Mouse (Mus musculus) common myeloid progenitor, adult 5-6 weeks (primary cell): Measurements from ENCODE around the gene Prim1. TPM values are rescaled to one million over a fixed set of nuclear protein-coding genes. Genes with fewer than 3 reads are reported as not detected.
A peak's percentile ranks its signal among the peaks of the same experiment; 100 is the strongest.
"Not testable (repeated sequence)": the region's sequence is repeated elsewhere in the genome, so short reads cannot be mapped to it uniquely, and the experiment has no call there.

Experiments used
- ATAC-seq: replicated peaks from 2 replicates; pipeline ENCODE4 v1.8.0; 2016; ENCODE audit warnings: low read depth, mild to moderate bottlenecking, moderate TSS enrichment, inconsistent platforms; ENCODE audit not compliant: poor library complexity, severe bottlenecking
- total RNA-seq: library from RNA; stranded (forward); fragments of 200-1000, 187-1606 nt; gene quantifications from 2 replicates; pipeline ENCODE4 v1.2.3, GENCODE M21; 2017

The Prim1 gene
- total RNA-seq, 1 experiment from 2014 or later, result 136 TPM

DNA sequence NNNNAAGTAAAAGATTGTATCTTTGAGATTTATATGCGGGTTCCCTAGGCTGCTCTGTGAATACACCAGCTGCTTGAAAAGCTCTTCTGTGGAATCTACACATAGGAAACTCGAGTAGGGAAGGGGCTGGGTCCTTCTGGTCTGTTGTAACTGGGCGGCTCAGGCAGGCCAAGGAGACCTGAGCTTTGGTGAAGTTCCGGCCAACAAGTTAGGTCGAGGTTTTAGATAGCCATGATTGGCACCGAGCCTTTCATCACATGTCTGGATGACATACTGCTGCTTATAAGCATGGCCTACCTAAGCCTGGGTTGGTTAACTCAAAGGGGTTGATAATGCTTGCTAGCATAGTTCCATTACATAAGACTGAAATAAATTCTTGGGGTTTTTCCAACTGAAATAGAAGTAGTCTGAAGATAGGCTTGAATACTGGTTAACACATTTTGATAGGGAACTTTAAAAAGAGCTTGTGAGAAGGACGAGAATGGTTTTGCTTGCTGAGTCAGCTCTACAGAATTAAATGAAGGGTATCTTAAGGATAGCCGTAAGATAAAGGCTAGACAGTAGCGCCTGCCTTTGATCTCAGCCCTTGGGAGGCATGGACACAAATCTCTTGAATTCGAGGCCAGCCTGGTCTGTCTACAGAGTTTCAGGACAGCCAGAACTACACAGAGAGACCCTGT lies 21.9 kb downstream of the Prim1 start:
- peak; percentile 23; the same call in 1 of the 2 replicates for ATAC-seq

- ATAC-seq, result no peak
Observed at GRCm38 (mm10) chr10:128037921-128038320, 23.0 kb downstream of the Prim1 start.

DNA sequence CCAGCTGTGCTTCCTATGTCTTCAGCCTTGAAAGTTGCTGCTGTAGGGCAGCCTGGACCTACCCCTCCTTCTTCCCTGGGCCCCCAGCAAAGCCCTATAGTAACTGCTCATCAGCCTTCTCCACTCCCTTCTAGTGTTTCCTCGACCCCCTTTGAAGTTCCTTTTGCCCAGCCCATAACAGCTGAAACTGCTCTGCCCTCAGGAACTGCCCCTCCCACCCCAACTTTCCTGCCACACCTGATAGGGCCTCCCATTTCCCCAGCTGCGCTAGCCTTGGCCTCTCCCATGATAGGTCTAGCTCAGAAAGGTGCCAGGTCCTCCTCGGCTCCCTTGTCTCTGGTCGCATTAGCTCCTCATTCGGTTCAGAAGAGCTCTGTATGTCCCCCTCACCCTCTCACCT lies 24.2 kb downstream of the Prim1 start:
- no peak for ATAC-seq

DNA sequence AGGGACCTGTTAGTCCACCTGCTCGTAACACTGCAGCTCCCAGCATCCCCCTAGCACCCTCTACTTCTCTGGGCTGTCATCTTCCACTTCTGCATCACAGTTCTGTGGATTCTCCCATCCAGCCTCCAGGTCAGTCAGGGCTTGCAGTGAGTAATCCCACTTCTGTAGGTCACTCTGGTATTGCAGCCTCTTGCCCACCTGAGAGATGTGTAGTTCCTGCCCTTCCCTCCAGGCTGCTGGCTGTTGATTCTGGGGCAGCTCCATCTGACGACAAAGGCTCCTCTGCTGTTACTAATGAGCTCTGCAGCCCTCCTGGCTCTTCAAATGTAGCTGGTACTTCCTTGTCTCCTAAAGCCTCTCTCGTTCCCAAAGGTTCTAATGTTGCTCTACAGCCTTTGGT lies 24.9 kb downstream of the Prim1 start:
- no peak for ATAC-seq

- no peak for ATAC-seq
Observed at GRCm38 (mm10) chr10:128040293-128040692, 25.3 kb downstream of the Prim1 start.

DNA sequence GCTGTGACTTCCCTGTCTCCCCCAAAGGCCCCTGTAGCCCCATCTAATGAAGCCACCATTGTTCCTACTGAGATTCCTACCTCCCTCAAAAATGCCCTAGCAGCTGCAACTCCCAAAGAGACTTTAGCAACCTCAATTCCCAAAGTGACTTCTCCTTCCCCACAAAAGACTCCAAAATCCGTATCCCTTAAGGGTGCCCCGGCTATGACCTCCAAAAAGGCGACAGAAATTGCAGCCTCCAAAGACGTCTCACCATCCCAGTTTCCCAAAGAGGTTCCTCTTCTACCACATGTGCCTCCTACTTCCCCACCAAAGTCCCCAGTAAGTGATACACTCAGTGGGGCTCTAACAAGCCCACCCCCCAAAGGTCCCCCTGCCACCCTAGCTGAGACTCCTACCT lies 26.7 kb downstream of the Prim1 start:
- ATAC-seq, result no peak

GRCm38 (mm10) chr10:128042466-128042865 lies 27.5 kb downstream of the Prim1 start:
- ATAC-seq, result no peak

DNA sequence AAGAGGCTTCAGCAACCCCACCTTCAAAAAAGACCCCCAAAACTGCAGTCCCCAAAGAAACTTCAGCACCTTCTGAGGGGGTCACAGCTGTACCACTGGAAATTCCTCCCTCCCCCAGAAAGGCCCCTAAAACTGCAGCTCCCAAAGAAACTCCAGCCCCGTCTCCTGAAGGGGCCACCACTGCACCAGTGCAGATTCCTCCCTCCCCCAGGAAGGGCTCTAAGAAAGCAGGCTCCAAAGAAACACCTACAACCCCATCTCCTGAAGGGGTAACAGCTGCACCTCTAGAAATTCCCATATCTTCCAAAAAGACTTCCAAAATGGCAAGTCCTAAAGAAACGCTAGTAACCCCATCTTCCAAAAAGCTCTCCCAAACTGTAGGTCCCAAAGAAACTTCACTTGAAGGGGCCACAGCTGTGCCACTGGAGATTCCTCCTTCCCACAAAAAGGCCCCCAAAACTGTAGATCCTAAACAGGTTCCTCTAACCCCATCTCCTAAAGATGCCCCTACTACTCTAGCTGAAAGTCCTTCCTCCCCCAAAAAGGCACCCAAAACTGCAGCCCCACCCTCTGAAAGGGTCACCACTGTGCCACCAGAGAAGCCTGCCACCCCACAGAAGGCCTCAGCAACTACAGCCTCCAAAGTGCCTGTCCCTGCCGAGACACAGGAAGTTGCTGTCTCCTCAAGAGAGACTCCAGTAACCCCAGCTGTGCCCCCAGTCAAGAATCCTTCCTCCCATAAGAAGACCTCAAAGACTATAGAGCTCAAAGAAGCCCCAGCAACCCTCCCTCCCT lies 28.3 kb downstream of the Prim1 start:
- no peak for ATAC-seq

DNA sequence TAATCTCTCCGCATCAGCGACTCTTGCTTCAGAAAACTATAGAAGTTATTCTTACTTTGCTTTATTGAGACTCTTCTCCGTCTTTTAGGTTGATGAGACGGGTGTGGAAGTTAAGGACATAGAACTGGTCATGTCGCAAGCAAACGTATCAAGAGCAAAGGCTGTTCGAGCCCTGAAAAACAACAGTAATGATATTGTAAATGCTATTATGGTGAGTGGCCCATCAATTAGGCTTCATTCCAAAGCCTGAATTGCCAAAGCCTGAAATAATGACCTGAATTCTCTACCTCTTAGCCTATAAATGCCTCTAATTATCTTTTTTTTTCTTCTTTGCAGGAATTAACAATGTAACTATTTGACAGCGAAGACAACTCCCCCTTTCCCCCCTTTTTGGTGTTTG lies 33.2 kb downstream of the Prim1 start:
- ATAC-seq, result no peak

- ATAC-seq, result no peak
Observed at GRCm38 (mm10) chr10:128049741-128050140, 34.8 kb downstream of the Prim1 start.

- no peak for ATAC-seq
Observed at GRCm38 (mm10) chr10:128050355-128050754, 35.4 kb downstream of the Prim1 start.

- ATAC-seq, result no peak
Observed at GRCm38 (mm10) chr10:128051589-128051988, 36.6 kb downstream of the Prim1 start.

DNA sequence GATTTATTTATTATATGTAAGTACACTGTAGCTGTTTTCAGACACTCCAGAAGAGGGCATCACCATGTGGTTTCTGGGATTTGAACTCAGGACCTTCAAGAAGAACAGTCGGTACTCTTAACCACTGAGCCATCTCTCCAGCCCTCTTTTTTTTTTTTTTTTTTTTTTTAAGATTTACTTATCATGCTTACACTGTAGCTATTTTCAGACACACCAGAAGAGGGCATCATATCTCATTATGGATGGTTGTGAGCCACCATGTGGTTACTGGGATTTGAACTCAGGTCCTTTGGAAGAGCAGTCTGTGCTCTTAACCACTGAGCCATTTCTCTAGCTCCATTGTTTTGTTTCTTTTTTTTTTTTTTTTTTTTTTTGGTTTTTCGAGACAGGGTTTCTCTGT lies 37.2 kb downstream of the Prim1 start:
- ATAC-seq, result not testable (repeated sequence)

- no peak for ATAC-seq
Observed at GRCm38 (mm10) chr10:128053001-128053400, 38.0 kb downstream of the Prim1 start.

GRCm38 (mm10) chr10:128058184-128058583 lies 43.2 kb downstream of the Prim1 start:
- ATAC-seq, result peak; percentile 18

DNA sequence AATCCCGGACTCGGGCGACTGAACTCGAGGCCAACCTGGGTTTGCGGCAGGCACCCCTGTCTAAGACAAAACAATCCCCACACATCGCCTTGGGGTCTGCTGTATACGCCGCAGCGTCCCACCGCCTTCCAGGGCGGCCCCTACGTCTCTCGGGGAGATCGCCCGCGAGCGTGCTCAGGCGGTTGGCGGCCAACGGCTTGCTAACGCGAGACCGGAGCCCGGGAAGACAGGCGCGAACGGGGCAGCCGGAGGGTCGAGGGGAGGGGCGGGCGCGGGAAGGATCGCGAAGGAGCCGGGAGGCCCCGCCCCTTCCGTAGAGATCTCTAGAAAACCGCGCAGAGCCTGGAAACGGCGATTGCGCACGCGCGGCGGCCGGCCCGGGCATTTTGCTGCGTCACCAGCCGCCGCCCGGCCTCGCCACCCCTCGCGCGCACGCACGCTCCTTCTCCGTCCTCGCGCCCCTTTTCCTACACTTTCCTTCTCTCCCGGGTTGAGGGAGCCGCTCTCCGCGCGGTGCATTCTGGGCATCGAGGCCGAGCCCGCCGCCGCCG lies 43.7 kb downstream of the Prim1 start, which contains the start of gene Ptges3:
Gene Ptges3, plus strand, starts transcription at position 354 of the 551 bp plus-strand sequence.
- ATAC-seq, result peak; percentile 81

DNA sequence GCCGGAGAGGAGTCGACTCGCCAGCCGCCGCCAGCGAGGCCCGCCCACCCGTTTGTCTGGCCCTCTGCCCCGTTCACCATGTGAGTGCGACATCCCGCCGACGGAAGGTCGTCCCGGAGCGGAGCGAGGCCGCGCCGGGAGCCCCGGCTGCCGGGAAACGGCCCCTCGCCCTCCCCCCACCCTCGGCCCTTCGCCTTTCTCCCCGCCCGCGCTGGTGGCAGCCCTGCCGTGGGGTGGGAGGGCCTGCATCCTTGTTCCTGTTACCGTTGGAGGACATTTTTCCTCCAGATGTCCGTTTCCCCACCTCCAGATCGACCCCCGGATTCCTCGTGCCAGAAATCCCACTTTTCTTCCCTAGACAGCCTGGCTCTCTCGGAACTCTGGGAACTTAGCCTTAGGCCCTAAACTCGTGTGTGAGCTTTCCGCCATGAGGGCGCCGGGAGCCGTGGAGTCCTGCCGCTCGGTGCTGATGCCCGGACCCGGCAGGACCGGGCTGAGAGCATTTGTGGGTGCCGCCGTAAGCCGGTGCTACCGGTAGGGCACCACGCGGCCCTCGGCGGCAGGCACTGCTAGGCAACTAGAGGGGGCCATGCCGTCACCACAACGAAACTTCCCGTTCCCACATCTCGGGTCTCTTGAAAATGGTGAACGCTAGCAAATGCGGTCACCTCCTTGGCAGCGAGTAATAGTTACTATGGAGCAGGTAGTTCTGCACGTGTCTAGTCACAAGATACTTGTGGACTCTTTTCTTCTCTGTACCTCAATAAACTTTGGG lies 44.4 kb downstream of the Prim1 start:
- peak; percentile 57 for ATAC-seq

- ATAC-seq, result no peak
Observed at GRCm38 (mm10) chr10:128061109-128061508, 46.1 kb downstream of the Prim1 start.

- no peak for ATAC-seq
Observed at GRCm38 (mm10) chr10:128062221-128062989, 47.4 kb downstream of the Prim1 start.

DNA sequence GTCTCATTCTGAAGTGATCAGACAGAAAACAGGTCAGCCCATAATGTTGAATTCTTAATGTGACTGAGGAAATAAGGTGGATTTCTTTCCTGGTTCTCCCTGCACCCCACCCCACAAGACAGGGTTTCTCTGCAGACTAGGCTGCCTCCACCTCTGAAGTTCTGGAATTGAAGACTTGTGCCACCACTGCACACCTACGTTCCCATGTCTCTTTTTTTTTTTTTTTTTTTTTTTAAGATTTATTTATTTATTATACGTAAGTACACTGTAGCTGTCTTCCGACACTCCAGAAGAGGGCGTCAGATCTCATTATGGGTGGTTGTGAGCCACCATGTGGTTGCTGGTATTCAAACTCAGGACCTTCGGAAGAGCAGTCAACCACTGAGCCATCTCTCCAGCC lies 51.1 kb downstream of the Prim1 start:
- ATAC-seq, result no peak
